ENCODE assay signal across 11 mouse cellular contexts in the genomic region with DNA sequence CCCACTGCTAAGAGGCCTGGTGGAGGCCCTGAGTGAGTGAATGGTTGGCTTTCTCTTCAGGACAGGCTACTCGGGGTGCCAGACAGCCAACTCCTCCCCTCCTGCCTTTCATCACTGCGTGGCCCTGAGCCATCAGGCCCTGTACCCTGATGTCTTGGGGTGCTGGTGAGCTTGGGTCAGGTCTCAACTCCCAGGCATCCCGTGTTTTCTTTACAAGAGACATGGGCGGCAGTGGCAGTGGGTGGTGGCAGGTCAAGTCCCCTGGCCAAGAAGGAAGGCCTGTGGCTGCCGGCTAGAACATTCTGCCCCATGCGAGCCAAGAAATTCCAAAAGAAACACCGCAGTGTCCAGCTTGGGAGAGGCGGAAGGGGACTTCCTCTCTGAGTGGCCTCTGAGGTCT. TPM values are rescaled to one million over a fixed set of nuclear protein-coding genes. Genes with fewer than 3 reads are reported as not detected.
A peak's percentile ranks its signal among the peaks of the same experiment; 100 is the strongest.
DNase-seq lines count a peak whose midpoint lies in the region; ATAC-seq and TF ChIP-seq lines count a peak whose summit lies in the region.
"Had no signal": no experiment of that assay in that cellular context is flagged by ENCODE, and none has a peak within 500 bp of the region (broad histone marks: within the 10 kb centered on the region; RNA-seq: fewer than 3 reads in every experiment).

No protein-coding gene starts in this region.

- no peaks in the 10 kb centered on the region for H3K36me3 ChIP-seq in stomach, embryonic 14.5 days (ENCODE audit: control insufficient read depth, insufficient read depth, low read length)
- no peaks in the 10 kb centered on the region for H3K36me3 ChIP-seq in stomach, postnatal 0 days (ENCODE audit: control insufficient read depth, insufficient read depth, low read length)
- no peaks in the 10 kb centered on the region for H3K36me3 ChIP-seq in kidney, embryonic 15.5 days
- H3K36me3 ChIP-seq: heart, embryonic 15.5 days had no signal

- H3K27me3 ChIP-seq in stomach, embryonic 14.5 days (ENCODE audit: control insufficient read depth, insufficient read depth, low read length): no peaks in the 10 kb centered on the region
- no peaks in the 10 kb centered on the region for H3K27me3 ChIP-seq in stomach, postnatal 0 days (ENCODE audit: control insufficient read depth, insufficient read depth, low read length)
- H3K27me3 ChIP-seq in kidney, embryonic 15.5 days: no peaks in the 10 kb centered on the region
- H3K27me3 ChIP-seq in cerebellum, adult 2 months (ENCODE audit: control insufficient read depth, insufficient read depth, low read length): no peaks in the 10 kb centered on the region
- H3K27me3 ChIP-seq: heart, embryonic 15.5 days had no signal

- TF ChIP-seq CTCF in stomach, postnatal 0 days (IDR thresholded peaks at IDR 0.05; ENCODE audit: low read depth): no peak
- no peak for TF ChIP-seq CTCF in cerebellum, adult 2 months (IDR thresholded peaks at IDR 0.05; ENCODE audit: borderline replicate concordance, insufficient read depth, low read depth, low read length)

- H3K4me3 ChIP-seq in stomach, embryonic 14.5 days (ENCODE audit: low read depth, low read length): no peak overlapping the region
- no peak overlapping the region for H3K4me3 ChIP-seq in stomach, postnatal 0 days (ENCODE audit: low read depth, low read length)
- no peak overlapping the region for H3K4me3 ChIP-seq in kidney, embryonic 15.5 days (replicated peaks)
- no peak overlapping the region for H3K4me3 ChIP-seq in cerebellum, adult 2 months (replicated peaks; ENCODE audit: insufficient read depth, low read depth, low read length)
- H3K4me3 ChIP-seq: heart, embryonic 15.5 days; myocyte had no signal

- peak overlapping the region; percentile 29; the same call in 1 of the 2 replicates for H3K27ac ChIP-seq in stomach, embryonic 14.5 days (ENCODE audit: low read length)
- no peak overlapping the region for H3K27ac ChIP-seq in stomach, postnatal 0 days (replicated peaks)
- H3K27ac ChIP-seq in kidney, embryonic 15.5 days: 0 out of 2 replicates have a peak overlapping the region, but pooled peaks have one; percentile 3
- no peak overlapping the region for H3K27ac ChIP-seq in cerebellum, adult 2 months (ENCODE audit: insufficient read depth, low read length)

- 58% methylated on average over 8 of the region's 8 CpGs for WGBS in stomach, embryonic 14.5 days
- WGBS in stomach, postnatal 0 days: 41% methylated on average over 8 of the region's 8 CpGs
- WGBS in kidney, embryonic 15.5 days: 58% methylated on average over 8 of the region's 8 CpGs
- WGBS in cerebellum, adult 2 months: 75% methylated on average over 8 of the region's 8 CpGs

- no peak overlapping the region for H3K4me2 ChIP-seq in stomach, embryonic 14.5 days (replicated peaks; ENCODE audit: low read depth, low read length)
- H3K4me2 ChIP-seq in stomach, postnatal 0 days (replicated peaks; ENCODE audit: low read depth): no peak overlapping the region
- no peak overlapping the region for H3K4me2 ChIP-seq in kidney, embryonic 15.5 days
- H3K4me2 ChIP-seq: heart, embryonic 15.5 days had no signal

- H3K9me3 ChIP-seq in stomach, embryonic 14.5 days (ENCODE audit: control insufficient read depth, low read depth, low read length): no peaks in the 10 kb centered on the region
- H3K9me3 ChIP-seq in stomach, postnatal 0 days (ENCODE audit: control insufficient read depth, low read length): no peaks in the 10 kb centered on the region
- H3K9me3 ChIP-seq in kidney, embryonic 15.5 days (replicated peaks): no peaks in the 10 kb centered on the region
- H3K9me3 ChIP-seq: heart, embryonic 15.5 days had no signal

- H3K4me1 ChIP-seq in stomach, embryonic 14.5 days (ENCODE audit: control insufficient read depth, insufficient read depth, low read length): peaks cover 39% of the 10 kb centered on the region
- H3K4me1 ChIP-seq in stomach, postnatal 0 days (replicated peaks; ENCODE audit: control insufficient read depth, insufficient read depth): peaks cover 18% of the 10 kb centered on the region
- peaks cover 67% of the 10 kb centered on the region for H3K4me1 ChIP-seq in kidney, embryonic 15.5 days
- peaks cover 19% of the 10 kb centered on the region; the same call in 1 of the 2 replicates for H3K4me1 ChIP-seq in cerebellum, adult 2 months (ENCODE audit: control insufficient read depth, insufficient read depth, low read length)

- no peak for TF ChIP-seq EP300 in stomach, postnatal 0 days (optimal IDR thresholded peaks at IDR 0.05)

- TF ChIP-seq POLR2A in cerebellum, adult 2 months (IDR thresholded peaks at IDR 0.05; ENCODE audit: borderline replicate concordance, insufficient read depth, low read length): no peak

- DNase-seq in adrenal gland, adult 2 months: peak; percentile 76
- DNase-seq in adrenal gland, adult 8-10 months: no peak
- no peak for DNase-seq in stomach, postnatal 0 days (ENCODE audit: low spot score)
- DNase-seq in testis, postnatal 10 days (ENCODE audit: low spot score): no peak
- no peak for DNase-seq in cerebellum, adult 2 months
- no peak for DNase-seq in c-Kit-positive CD71-positive TER-119-positive erythroid progenitor cells, embryonic 14.5 days (ENCODE audit: low spot score)

- no peak overlapping the region for H3K9ac ChIP-seq in stomach, embryonic 14.5 days (replicated peaks; ENCODE audit: low read depth, low read length)
- no peak overlapping the region for H3K9ac ChIP-seq in stomach, postnatal 0 days (ENCODE audit: low read length)
- H3K9ac ChIP-seq in kidney, embryonic 15.5 days: no peak overlapping the region
- H3K9ac ChIP-seq: heart, embryonic 15.5 days had no signal

- ATAC-seq in stomach, embryonic 14.5 days (ENCODE audit: insufficient number of reproducible peaks, insufficient read depth, low FRiP score, low read depth): no peak
- no peak for ATAC-seq in stomach, postnatal 0 days (ENCODE audit: low FRiP score, low TSS enrichment)
- no peak for ATAC-seq in kidney, embryonic 15.5 days (replicated peaks; ENCODE audit: low FRiP score)

RNA-seq across cellular contexts. Expression of a gene that starts 9.2 kb away (rescaled TPM):
- total RNA-seq in adrenal gland, adult 2 months (2021): 1 to 10 TPM in 1 of 2 experiments, under 1 TPM in 1; 0.61 to 1.4 TPM
- polyA plus RNA-seq in adrenal gland, adult 2 months (2012; rRNA removed): 0.95 and 1.7 TPM in 2 replicates
- total RNA-seq in adrenal gland, adult 8-10 months (2022): 1 to 10 TPM in 3 of 4 experiments, under 1 TPM in 1; 0.99 to 4.1 (median 2.6) TPM
- polyA plus RNA-seq in stomach, embryonic 14.5 days (2014; fragmentation: Nextera tagmentation; extraction: Ambion mirVana): 1.2 and 2.0 TPM in 2 replicates
- 0.18 and 0.33 TPM in 2 replicates for polyA plus RNA-seq in stomach, postnatal 0 days (2015; fragmentation: Nextera tagmentation; extraction: Ambion mirVana)
- 0.13 TPM in 1 of 2 replicates, not detected in the other for polyA plus RNA-seq in kidney, embryonic 15.5 days (2015; fragmentation: Nextera tagmentation; extraction: Ambion mirVana)
- 1.8 and 3.3 TPM in 2 replicates for polyA plus RNA-seq in cerebellum, adult 2 months (2012; rRNA removed)
- total RNA-seq: common myeloid progenitor, adult 5-6 weeks had no signal
- polyA plus RNA-seq: myocyte had no signal

RNA-seq across cellular contexts. Expression of a gene that starts 41.8 kb away (rescaled TPM):
- 10 to 100 TPM; 27.1 to 28.7 TPM for total RNA-seq in adrenal gland, adult 2 months (2021)
- polyA plus RNA-seq in adrenal gland, adult 2 months (2012; rRNA removed): 42.1 and 46.3 TPM in 2 replicates
- 10 to 100 TPM; 30.7 to 64.5 (median 48.4) TPM for total RNA-seq in adrenal gland, adult 8-10 months (2022)
- 11.1 and 11.6 TPM in 2 replicates for polyA plus RNA-seq in stomach, embryonic 14.5 days (2014; fragmentation: Nextera tagmentation; extraction: Ambion mirVana)
- 6.4 and 7.0 TPM in 2 replicates for polyA plus RNA-seq in stomach, postnatal 0 days (2015; fragmentation: Nextera tagmentation; extraction: Ambion mirVana)
- polyA plus RNA-seq in kidney, embryonic 15.5 days (2015; fragmentation: Nextera tagmentation; extraction: Ambion mirVana): 8.3 and 10.0 TPM in 2 replicates
- polyA plus RNA-seq in cerebellum, adult 2 months (2012; rRNA removed): 52.4 and 58.4 TPM in 2 replicates

Comparison
In these comparisons a context has a peak if more than half of its experiments do, and no peak if none do; other contexts are left out.
1. H3K27ac ChIP-seq: peak in stomach, embryonic 14.5 days (single experiment) and kidney, embryonic 15.5 days (single experiment); none in stomach, postnatal 0 days (single experiment) and cerebellum, adult 2 months (single experiment).